Mouse (Mus musculus): ENCODE measurements around the gene Atp2c2. TPM values are rescaled to one million over a fixed set of nuclear protein-coding genes. Genes with fewer than 3 reads are reported as not detected.

Gene Atp2c2
- total RNA-seq, 2 experiments from 2014 or later, result 0.56 TPM; not detected in 1

- ATAC-seq (replicated peaks; ENCODE audit: low FRiP score, low TSS enrichment, poor library complexity, severe bottlenecking), result no peak
Measured at GRCm38 (mm10) chr8:119737093-119737900, 37.5 kb downstream of the Atp2c2 start.

GRCm38 (mm10) chr8:119738129-119738907 is 38.5 kb downstream of the Atp2c2 start:
- ATAC-seq (replicated peaks; ENCODE audit: low FRiP score, low TSS enrichment, poor library complexity, severe bottlenecking), result peak; percentile 51

- ATAC-seq (replicated peaks; ENCODE audit: low FRiP score, low TSS enrichment, poor library complexity, severe bottlenecking), result no peak
Measured at GRCm38 (mm10) chr8:119740634-119741033, 40.8 kb downstream of the Atp2c2 start.

- ATAC-seq (replicated peaks; ENCODE audit: low FRiP score, low TSS enrichment, poor library complexity, severe bottlenecking), result no peak
Measured at GRCm38 (mm10) chr8:119742409-119742808, 42.6 kb downstream of the Atp2c2 start.

- ATAC-seq (replicated peaks; ENCODE audit: low FRiP score, low TSS enrichment, poor library complexity, severe bottlenecking), result peak; percentile 63
Measured at GRCm38 (mm10) chr8:119743291-119744026, 43.6 kb downstream of the Atp2c2 start.

GRCm38 (mm10) chr8:119744604-119745003 is 44.8 kb downstream of the Atp2c2 start:
- peak; percentile 37 for ATAC-seq (replicated peaks; ENCODE audit: low FRiP score, low TSS enrichment, poor library complexity, severe bottlenecking)

- peak; percentile 65 for ATAC-seq (replicated peaks; ENCODE audit: low FRiP score, low TSS enrichment, poor library complexity, severe bottlenecking)
Measured at GRCm38 (mm10) chr8:119755238-119756146, 55.7 kb downstream of the Atp2c2 start.

- no peak for ATAC-seq (replicated peaks; ENCODE audit: low FRiP score, low TSS enrichment, poor library complexity, severe bottlenecking)
Measured at GRCm38 (mm10) chr8:119756147-119756461, 56.3 kb downstream of the Atp2c2 start.

- no peak for ATAC-seq (replicated peaks; ENCODE audit: low FRiP score, low TSS enrichment, poor library complexity, severe bottlenecking)
Measured at GRCm38 (mm10) chr8:119756538-119756937, 56.7 kb downstream of the Atp2c2 start.

- ATAC-seq (replicated peaks; ENCODE audit: low FRiP score, low TSS enrichment, poor library complexity, severe bottlenecking), result no peak
Measured at GRCm38 (mm10) chr8:119761692-119762091, 61.9 kb downstream of the Atp2c2 start.

GRCm38 (mm10) chr8:119762226-119763220 is 62.7 kb downstream of the Atp2c2 start:
- peak; percentile 72 for ATAC-seq (replicated peaks; ENCODE audit: low FRiP score, low TSS enrichment, poor library complexity, severe bottlenecking)

GRCm38 (mm10) chr8:119765311-119765710 is 65.5 kb downstream of the Atp2c2 start:
- no peak for ATAC-seq (replicated peaks; ENCODE audit: low FRiP score, low TSS enrichment, poor library complexity, severe bottlenecking)

GRCm38 (mm10) chr8:119765761-119766444 is 66.1 kb downstream of the Atp2c2 start:
- 0 out of 2 replicates have a peak, but pooled peaks have one; percentile 11 for ATAC-seq (replicated peaks; ENCODE audit: low FRiP score, low TSS enrichment, poor library complexity, severe bottlenecking)

- no peak for ATAC-seq (replicated peaks; ENCODE audit: low FRiP score, low TSS enrichment, poor library complexity, severe bottlenecking)
Measured at GRCm38 (mm10) chr8:119776668-119777245, 76.9 kb downstream of the Atp2c2 start.

- ATAC-seq (replicated peaks; ENCODE audit: low FRiP score, low TSS enrichment, poor library complexity, severe bottlenecking), result no peak; the same call in 1 of the 2 replicates
Measured at GRCm38 (mm10) chr8:119777765-119778164, 78.0 kb downstream of the Atp2c2 start.

GRCm38 (mm10) chr8:119778263-119778662 is 78.5 kb downstream of the Atp2c2 start, which contains the start of gene Tldc1:
TSS of gene Tldc1 (minus strand) at chr8:119778416.
- peak; percentile 94 for ATAC-seq (replicated peaks; ENCODE audit: low FRiP score, low TSS enrichment, poor library complexity, severe bottlenecking)

Measured in megakaryocyte-erythroid progenitor cell, adult 5-6 weeks (primary cell).